Mouse (Mus musculus) testis, adult 2 months (tissue): ENCODE measurements around the gene Bmper. TPM values are rescaled to one million over a fixed set of nuclear protein-coding genes. Genes with fewer than 3 reads are reported as not detected.
A peak's percentile ranks its signal among the peaks of the same experiment; 100 is the strongest.

Experiments
- H3K27ac ChIP-seq: fragments of 200-500 bp; 2 replicates; pipeline ENCODE4 v1.5.1; 2012; ENCODE audit warnings: low read depth, low read length; ENCODE audit not compliant: control insufficient read depth, insufficient read depth
- H3K27me3 ChIP-seq: fragments of 200-500 bp; 2 replicates; pipeline ENCODE4 v1.6.1; 2012; ENCODE audit warnings: mild to moderate bottlenecking, low read length, moderate library complexity; ENCODE audit not compliant: control insufficient read depth, insufficient read depth
- H3K36me3 ChIP-seq: fragments of 200-500 bp; 2 replicates; pipeline ENCODE4 v1.6.1; 2012; ENCODE audit warnings: mild to moderate bottlenecking, low read length; ENCODE audit not compliant: control insufficient read depth, insufficient read depth
- H3K4me1 ChIP-seq: fragments of 200-500 bp; 2 replicates; pipeline ENCODE4 v1.6.1; 2012; ENCODE audit warnings: low read length; ENCODE audit not compliant: control insufficient read depth, insufficient read depth
- H3K4me3 ChIP-seq: fragments of 200-500 bp; 2 replicates; pipeline ENCODE4 v1.5.1; 2012; ENCODE audit warnings: low read depth, mild to moderate bottlenecking, low read length, moderate library complexity, mixed read lengths; ENCODE audit not compliant: control insufficient read depth
- CTCF ChIP-seq: fragments of 200-500 bp; IDR thresholded peaks from 2 replicates; pipeline ENCODE4 v1.5.1; 2012; ENCODE audit warnings: low read depth, mild to moderate bottlenecking, inconsistent platforms, low read length, moderate library complexity; ENCODE audit not compliant: control insufficient read depth, insufficient read depth, insufficient replicate concordance
- POLR2A ChIP-seq: fragments of 200-500 bp; IDR thresholded peaks from 2 replicates; pipeline ENCODE4 v1.6.1; 2012; ENCODE audit warnings: low read depth, mild to moderate bottlenecking, inconsistent platforms, low read length, moderate library complexity; ENCODE audit not compliant: control insufficient read depth
- polyA plus RNA-seq: library from polyadenylated mRNA; depleted of rRNA; stranded (reverse); fragments of >200 nt; gene quantifications from 2 replicates; pipeline ENCODE4 v1.2.3, GENCODE M21; 2012

The Bmper gene
- polyA plus RNA-seq, 1 experiment: 0.30 TPM

GRCm38 (mm10) chr9:23253624-23254023 lies 30.7 kb downstream of the Bmper start:
- H3K4me1 ChIP-seq: peaks cover 8% of the 10 kb centered on the region
- no peak overlapping the region for H3K27ac ChIP-seq
- no peaks in the 10 kb centered on the region for H3K27me3 ChIP-seq
- no peak overlapping the region for H3K4me3 ChIP-seq
- H3K36me3 ChIP-seq: no peaks in the 10 kb centered on the region
- TF ChIP-seq CTCF (no peak), POLR2A (no peak)

DNA sequence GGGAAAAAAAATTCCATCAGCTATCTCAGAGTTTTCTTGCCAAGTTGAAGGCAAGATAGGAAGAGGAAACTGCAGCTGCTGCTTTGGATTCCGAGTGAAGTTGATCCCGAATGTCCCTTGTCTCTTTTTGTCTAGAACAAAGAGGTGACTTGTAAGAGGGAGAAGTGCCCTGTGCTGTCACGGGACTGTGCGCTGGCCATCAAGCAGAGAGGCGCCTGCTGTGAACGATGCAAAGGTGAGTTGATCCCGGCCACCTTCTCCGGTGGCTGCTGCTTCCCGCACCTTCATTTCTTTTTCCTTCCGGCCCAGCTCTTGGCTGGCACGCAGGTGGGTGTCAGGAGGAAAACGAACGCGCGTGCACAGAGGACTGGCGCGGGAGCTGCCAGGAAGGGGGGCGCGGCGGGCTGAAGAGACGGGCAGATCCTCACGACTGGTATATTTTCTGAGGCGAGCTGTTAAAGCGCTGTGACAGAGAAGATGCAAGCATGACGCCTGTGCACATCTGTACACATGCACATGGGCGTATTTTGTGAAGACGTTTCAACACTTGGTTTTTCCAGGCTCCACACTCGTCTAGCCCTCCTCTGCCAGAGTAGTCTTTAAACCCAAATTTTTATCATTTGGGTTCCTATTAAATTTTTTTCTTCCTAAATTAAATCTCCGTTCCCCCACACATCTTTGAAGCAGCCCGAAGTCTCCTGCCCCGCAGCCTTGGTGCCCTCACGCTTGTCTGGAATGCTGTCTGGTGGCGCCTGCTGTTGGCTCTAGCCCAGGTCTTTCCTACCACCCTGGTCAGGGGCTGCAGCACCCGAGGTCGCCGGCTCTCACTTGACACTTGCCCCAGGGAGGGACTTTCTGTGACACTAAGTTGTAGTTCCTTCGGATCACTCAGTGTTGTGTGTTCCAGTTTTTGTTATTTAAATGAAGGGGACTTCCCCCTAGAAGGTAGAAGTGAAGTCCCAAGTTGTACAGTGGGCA lies 31.6 kb downstream of the Bmper start:
- Histone ChIP-seq H3K27me3 (no peaks in the 10 kb centered on the region), H3K4me1 (peaks cover 8% of the 10 kb centered on the region), H3K4me3 (peak overlapping the region; percentile 15; the same call in 1 of the 2 replicates), H3K36me3 (no peaks in the 10 kb centered on the region), H3K27ac (no peak overlapping the region)
- TF ChIP-seq CTCF (no peak), POLR2A (no peak)

- H3K4me1 ChIP-seq: peaks cover 8% of the 10 kb centered on the region
- no peak for TF ChIP-seq CTCF
- no peak for TF ChIP-seq POLR2A
- no peak overlapping the region for H3K4me3 ChIP-seq
- no peaks in the 10 kb centered on the region for H3K27me3 ChIP-seq
- no peaks in the 10 kb centered on the region for H3K36me3 ChIP-seq
- H3K27ac ChIP-seq: no peak overlapping the region
Measured at GRCm38 (mm10) chr9:23255841-23256240, 33.0 kb downstream of the Bmper start.

DNA sequence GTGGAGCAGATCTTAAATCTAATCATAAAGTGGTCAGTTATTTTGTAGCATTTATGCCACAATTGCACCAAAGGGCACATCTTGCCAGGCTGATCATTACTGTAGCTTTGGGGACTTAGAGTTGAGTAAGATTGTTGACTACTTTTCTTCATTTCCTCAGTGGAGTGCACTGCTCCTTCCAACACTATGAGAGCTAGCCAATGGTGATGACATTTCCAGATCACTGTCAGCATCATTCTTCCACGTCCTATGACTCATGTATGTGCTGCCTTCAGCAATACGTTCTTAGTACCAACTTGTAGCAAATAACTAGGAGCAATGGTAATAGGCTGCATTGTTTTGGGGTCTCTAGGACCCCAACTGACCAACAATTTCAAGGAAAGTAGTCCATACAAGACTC lies 33.7 kb downstream of the Bmper start:
- Histone ChIP-seq H3K27me3 (no peaks in the 10 kb centered on the region), H3K36me3 (no peaks in the 10 kb centered on the region), H3K27ac (no peak overlapping the region), H3K4me1 (peaks cover 8% of the 10 kb centered on the region), H3K4me3 (no peak overlapping the region)
- TF ChIP-seq POLR2A: no peak
- no peak for TF ChIP-seq CTCF

DNA sequence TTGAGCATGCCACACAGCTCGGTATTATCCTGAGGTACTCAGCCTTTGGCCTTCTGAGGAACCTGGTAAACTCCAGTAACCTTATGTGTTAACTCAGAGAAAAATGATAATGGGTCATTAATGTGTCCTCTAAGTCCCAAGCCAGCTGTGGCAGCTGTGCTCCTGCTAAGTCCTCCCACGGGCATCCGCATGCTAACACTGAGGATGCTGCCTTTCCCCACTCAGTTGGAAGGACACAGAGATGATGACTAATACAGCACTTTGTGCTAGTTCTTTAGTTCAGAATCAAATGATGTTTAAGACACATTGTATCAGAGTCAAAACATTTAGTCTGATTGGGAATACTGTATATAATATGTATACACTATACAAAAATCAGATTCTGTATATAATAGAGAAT lies 39.0 kb downstream of the Bmper start:
- no peaks in the 10 kb centered on the region for H3K36me3 ChIP-seq
- H3K4me1 ChIP-seq: no peaks in the 10 kb centered on the region
- TF ChIP-seq CTCF (no peak), POLR2A (no peak)
- H3K4me3 ChIP-seq: no peak overlapping the region
- H3K27ac ChIP-seq: no peak overlapping the region
- no peaks in the 10 kb centered on the region for H3K27me3 ChIP-seq

- no peak for TF ChIP-seq POLR2A
- no peak for TF ChIP-seq CTCF
- Histone ChIP-seq H3K4me3 (no peak overlapping the region), H3K4me1 (no peaks in the 10 kb centered on the region), H3K27ac (no peak overlapping the region), H3K36me3 (no peaks in the 10 kb centered on the region), H3K27me3 (no peaks in the 10 kb centered on the region)
Measured at GRCm38 (mm10) chr9:23262851-23263250, 40.0 kb downstream of the Bmper start.

DNA sequence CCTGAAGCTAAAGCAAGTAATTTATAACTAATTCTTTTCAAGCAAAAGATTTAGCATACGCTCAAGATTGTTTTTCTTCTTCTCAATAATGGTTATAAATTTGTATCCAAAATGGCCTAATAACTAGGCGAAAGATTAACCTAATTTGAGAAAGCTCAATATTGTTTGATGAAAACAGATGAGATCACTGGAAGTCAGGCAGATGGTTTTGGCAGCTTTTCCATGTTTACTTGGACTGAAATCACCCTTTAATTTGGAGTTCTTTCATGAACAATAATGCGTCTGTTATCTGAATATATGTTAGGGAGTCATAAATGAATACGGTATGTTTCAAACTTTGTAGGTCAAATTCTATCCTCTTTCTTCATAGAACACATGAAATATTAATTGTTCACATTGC lies 41.6 kb downstream of the Bmper start:
- H3K36me3 ChIP-seq: no peaks in the 10 kb centered on the region
- H3K4me1 ChIP-seq: no peaks in the 10 kb centered on the region
- no peak overlapping the region for H3K27ac ChIP-seq
- no peak for TF ChIP-seq POLR2A
- no peak for TF ChIP-seq CTCF
- H3K27me3 ChIP-seq: no peaks in the 10 kb centered on the region
- no peak overlapping the region for H3K4me3 ChIP-seq
